Mouse (Mus musculus) frontal cortex, adult 2 months (tissue): ENCODE measurements at regions not wholly inside any gene's neighbourhood (a gene's known extent, or its start where the extent isn't known, plus 50 kb on each side); places are given as distances from the start of the nearest gene placed in this dataset.
A peak's percentile ranks its signal among the peaks of the same experiment; 100 is the strongest.

ENCODE experiments used
- DNase-seq, 2 experiments: peaks; one replicate each; pipeline ENCODE4 v3.0.0; 2022; ENCODE audit warnings: low spot score in 1 of 2; ENCODE audit errors: extremely low spot score in 1 of 2

DNA sequence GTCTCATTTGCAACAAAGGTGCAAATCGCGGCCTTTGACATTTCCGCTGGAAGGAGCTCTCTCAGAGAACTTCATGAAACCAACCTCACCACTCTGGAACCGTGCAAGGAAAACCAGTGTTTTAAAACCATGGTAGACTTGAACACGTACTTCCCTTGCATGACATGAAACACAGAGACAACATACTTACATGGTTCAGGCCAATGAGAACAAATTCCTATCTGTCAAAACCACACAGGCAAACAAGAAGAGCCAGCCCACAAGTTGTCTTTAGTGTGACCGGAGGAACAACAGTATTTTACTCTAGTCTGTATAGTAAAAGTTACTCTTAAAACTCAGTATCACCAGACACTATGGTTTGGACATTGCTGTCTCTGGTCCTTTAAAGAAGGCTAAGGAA is 106.3 kb downstream of the Btg1 start:
- no peak for DNase-seq

- no peak for DNase-seq
These were observed 107.8 kb downstream of the Btg1 start for GRCm38 (mm10) chr10:96724436-96725175.

GRCm38 (mm10) chr10:96726801-96727780 is 110.3 kb downstream of the Btg1 start:
- peak; percentile 28 to 71 for DNase-seq

DNA sequence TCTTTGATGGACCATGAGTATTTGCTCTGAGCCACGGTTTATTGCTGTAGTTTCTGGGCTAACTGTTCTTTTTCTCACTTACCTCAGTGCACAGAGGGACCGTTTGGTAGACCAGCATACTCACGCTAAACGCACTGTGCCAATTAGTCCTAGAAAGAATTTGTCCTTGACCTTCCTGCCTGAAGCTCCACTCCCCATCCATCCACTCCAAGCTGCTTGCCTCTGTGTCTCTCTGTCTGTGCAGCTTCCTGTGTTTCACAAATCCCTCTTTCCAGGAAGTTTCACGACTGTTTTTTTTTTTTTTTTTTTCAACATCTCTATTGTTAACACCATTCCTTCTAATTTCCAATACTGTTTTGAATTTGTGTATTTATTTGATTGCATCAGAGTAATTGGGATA is 116.8 kb downstream of the Btg1 start:
- no peak for DNase-seq

DNA sequence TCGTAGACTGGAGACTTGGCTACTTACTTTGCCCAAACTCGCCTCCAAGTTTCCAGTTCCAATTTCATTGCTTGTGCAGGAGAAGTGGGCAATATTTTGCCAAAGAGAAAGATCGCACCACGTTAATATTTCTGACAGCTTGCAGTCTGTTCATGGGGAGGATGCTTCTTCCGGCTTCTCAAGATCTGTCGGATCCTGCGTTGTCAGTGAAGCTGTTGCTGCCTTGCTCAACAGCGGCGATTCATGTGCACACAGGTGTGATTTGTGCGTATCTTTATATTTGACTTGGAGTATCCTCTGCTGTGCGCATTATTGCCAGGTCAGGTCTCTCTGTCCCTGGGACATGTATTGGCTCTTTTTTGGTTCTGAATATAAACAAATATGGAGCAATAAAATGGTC is 118.3 kb downstream of the Btg1 start:
- DNase-seq, result no peak

- DNase-seq, result no peak
These were observed 119.3 kb downstream of the Btg1 start for GRCm38 (mm10) chr10:96735885-96736628.

DNA sequence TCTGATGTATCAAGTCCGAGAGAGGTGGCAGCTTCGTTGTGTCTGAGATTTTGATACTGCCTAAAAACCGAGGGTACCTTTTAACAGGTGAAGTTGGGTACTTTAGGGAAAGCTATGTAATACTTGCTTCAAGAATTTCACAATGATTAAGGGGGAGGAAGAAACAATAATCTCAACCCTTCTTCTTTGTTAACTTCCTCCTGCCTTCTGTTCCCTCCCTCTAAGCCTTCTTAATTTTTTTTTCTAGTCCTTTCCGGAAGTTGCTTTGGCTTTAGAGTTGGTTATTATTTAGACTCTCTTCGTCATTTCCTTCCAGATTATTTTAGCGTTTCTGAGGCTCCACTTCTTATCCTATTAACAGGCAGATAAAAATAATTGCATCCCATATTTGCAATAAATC is 121.2 kb downstream of the Btg1 start:
- no peak for DNase-seq

- no peak for DNase-seq
These were observed 121.8 kb downstream of the Btg1 start for GRCm38 (mm10) chr10:96738606-96739005.

- no peak for DNase-seq
These were observed 127.5 kb downstream of the Btg1 start for GRCm38 (mm10) chr10:96744167-96744777.

DNA sequence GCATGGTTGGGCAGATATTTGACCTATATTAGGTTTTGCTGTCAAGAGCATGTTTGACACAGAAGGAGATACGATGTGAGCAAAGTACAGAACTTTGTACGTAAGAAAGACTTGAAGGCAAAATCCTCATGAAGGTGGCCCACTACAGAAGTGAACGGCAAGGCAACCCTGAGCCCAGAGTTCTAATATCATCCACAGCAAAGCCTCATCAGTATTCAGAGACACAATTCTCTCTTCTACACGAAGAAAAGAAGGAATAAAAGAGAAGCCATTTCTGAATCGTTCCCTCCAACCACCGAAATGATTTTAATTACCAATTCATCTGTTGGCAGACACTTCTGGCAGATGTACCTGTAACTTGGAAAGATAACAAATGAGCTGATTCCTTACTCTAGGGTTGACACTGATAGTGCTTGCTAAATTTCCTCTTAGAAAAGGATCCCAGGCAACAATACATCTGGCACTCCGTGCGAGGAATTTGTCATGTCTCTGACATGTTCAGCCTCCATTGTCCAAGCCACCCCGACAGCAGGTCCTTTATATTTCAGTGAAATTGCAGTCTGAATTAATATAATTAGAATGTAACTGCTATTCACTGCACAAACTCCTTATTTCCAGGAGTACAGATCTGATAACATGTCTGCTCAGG is 130.3 kb downstream of the Btg1 start:
- DNase-seq, result no peak

- DNase-seq, result peak in 1 of 2 experiments; percentile 34
These were observed 134.1 kb downstream of the Btg1 start for GRCm38 (mm10) chr10:96750861-96751260.

- peak; percentile 7 to 42 for DNase-seq
These were observed 134.9 kb downstream of the Btg1 start for GRCm38 (mm10) chr10:96751580-96752264.

- no peak for DNase-seq
These were observed 135.7 kb downstream of the Btg1 start for GRCm38 (mm10) chr10:96752531-96752930.

GRCm38 (mm10) chr10:96753521-96753920 is 136.7 kb downstream of the Btg1 start:
- no peak for DNase-seq

- DNase-seq, result no peak
These were observed 138.9 kb downstream of the Btg1 start for GRCm38 (mm10) chr10:96755674-96756073.

GRCm38 (mm10) chr10:96756355-96757084 is 139.7 kb downstream of the Btg1 start:
- no peak for DNase-seq

GRCm38 (mm10) chr10:96757311-96757710 is 140.5 kb downstream of the Btg1 start:
- no peak for DNase-seq

DNA sequence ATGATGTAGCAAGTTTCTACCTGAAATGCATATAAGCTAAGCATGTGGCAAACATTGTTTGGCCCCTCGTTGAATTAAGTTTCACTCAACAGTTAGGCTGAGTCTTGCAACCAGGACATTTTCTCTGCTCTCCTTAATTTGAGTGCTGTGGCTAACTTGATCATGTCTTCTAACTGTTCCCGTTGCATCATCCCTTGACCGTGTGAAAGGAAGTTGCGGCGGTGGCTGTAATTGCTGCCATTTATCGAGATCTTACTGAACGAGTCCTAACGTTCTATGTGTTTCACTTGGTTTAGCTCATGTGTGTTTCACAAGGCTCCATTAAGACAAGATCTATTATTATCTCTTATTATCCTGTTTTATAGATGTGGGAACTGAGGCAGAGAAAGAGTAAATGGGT is 144.8 kb downstream of the Btg1 start:
- DNase-seq, result no peak

GRCm38 (mm10) chr10:96765626-96766025 is 148.8 kb downstream of the Btg1 start:
- DNase-seq, result no peak
